Mouse (Mus musculus): ENCODE measurements around the gene Mnat1. TPM values are rescaled to one million over a fixed set of nuclear protein-coding genes. Genes with fewer than 3 reads are reported as not detected.
"Not testable (repeated sequence)": the region's sequence is repeated elsewhere in the genome, so short reads cannot be mapped to it uniquely, and the experiment has no call there.

The Mnat1 gene
- total RNA-seq, 2 experiments from 2014 or later = 16.4 to 20.4 TPM

GRCm38 (mm10) chr12:73140732-73141131, 17.2 kb downstream of the Mnat1 start:
- DNase-seq (ENCODE audit: low spot score in 2 of 2) = no peak

GRCm38 (mm10) chr12:73147236-73147635, 23.7 kb downstream of the Mnat1 start:
- no peak for DNase-seq (ENCODE audit: low spot score in 2 of 2)

GRCm38 (mm10) chr12:73151038-73151437, 27.5 kb downstream of the Mnat1 start:
- DNase-seq (ENCODE audit: low spot score in 2 of 2) = not testable (repeated sequence)

- no peak for DNase-seq (ENCODE audit: low spot score in 2 of 2)
Measured at GRCm38 (mm10) chr12:73154150-73154549, 30.6 kb downstream of the Mnat1 start.

- DNase-seq (ENCODE audit: low spot score in 2 of 2) = no peak
Measured at GRCm38 (mm10) chr12:73160341-73160740, 36.8 kb downstream of the Mnat1 start.

- no peak for DNase-seq (ENCODE audit: low spot score in 2 of 2)
Measured at GRCm38 (mm10) chr12:73162408-73163181, 39.1 kb downstream of the Mnat1 start.

GRCm38 (mm10) chr12:73170794-73171193, 47.3 kb downstream of the Mnat1 start:
- no peak for DNase-seq (ENCODE audit: low spot score in 2 of 2)

GRCm38 (mm10) chr12:73183896-73184295, 60.4 kb downstream of the Mnat1 start:
- DNase-seq (ENCODE audit: low spot score in 2 of 2) = no peak

- no peak for DNase-seq (ENCODE audit: low spot score in 2 of 2)
Measured at GRCm38 (mm10) chr12:73197363-73197762, 73.8 kb downstream of the Mnat1 start.

GRCm38 (mm10) chr12:73198451-73198850, 74.9 kb downstream of the Mnat1 start:
- no peak for DNase-seq (ENCODE audit: low spot score in 2 of 2)

- DNase-seq (ENCODE audit: low spot score in 2 of 2) = no peak
Measured at GRCm38 (mm10) chr12:73199375-73199774, 75.9 kb downstream of the Mnat1 start.

GRCm38 (mm10) chr12:73201587-73201986, 78.1 kb downstream of the Mnat1 start:
- DNase-seq (ENCODE audit: low spot score in 2 of 2) = no peak

- no peak for DNase-seq (ENCODE audit: low spot score in 2 of 2)
Measured at GRCm38 (mm10) chr12:73205710-73206649, 82.5 kb downstream of the Mnat1 start.

GRCm38 (mm10) chr12:73207008-73207407, 83.5 kb downstream of the Mnat1 start:
- DNase-seq (ENCODE audit: low spot score in 2 of 2) = no peak

- DNase-seq (ENCODE audit: low spot score in 2 of 2) = no peak
Measured at GRCm38 (mm10) chr12:73207461-73207860, 83.9 kb downstream of the Mnat1 start.

GRCm38 (mm10) chr12:73208518-73208917, 85.0 kb downstream of the Mnat1 start:
- no peak for DNase-seq (ENCODE audit: low spot score in 2 of 2)

- DNase-seq (ENCODE audit: low spot score in 2 of 2) = no peak
Measured at GRCm38 (mm10) chr12:73209117-73209516, 85.6 kb downstream of the Mnat1 start.

- no peak for DNase-seq (ENCODE audit: low spot score in 2 of 2)
Measured at GRCm38 (mm10) chr12:73210454-73210853, 86.9 kb downstream of the Mnat1 start.

- no peak for DNase-seq (ENCODE audit: low spot score in 2 of 2)
Measured at GRCm38 (mm10) chr12:73215773-73216172, 92.3 kb downstream of the Mnat1 start.

- no peak for DNase-seq (ENCODE audit: low spot score in 2 of 2)
Measured at GRCm38 (mm10) chr12:73218632-73219031, 95.1 kb downstream of the Mnat1 start.

- no peak for DNase-seq (ENCODE audit: low spot score in 2 of 2)
Measured at GRCm38 (mm10) chr12:73221235-73221634, 97.7 kb downstream of the Mnat1 start.

- DNase-seq (ENCODE audit: low spot score in 2 of 2) = no peak
Measured at GRCm38 (mm10) chr12:73223872-73224271, 100.4 kb downstream of the Mnat1 start.
